Mouse (Mus musculus) large intestine, adult 2 months (tissue): ENCODE measurements around the gene Tmem259. TPM values are rescaled to one million over a fixed set of nuclear protein-coding genes. Genes with fewer than 3 reads are reported as not detected.
"Not testable (repeated sequence)": the region's sequence is repeated elsewhere in the genome, so short reads cannot be mapped to it uniquely, and the experiment has no call there.

Experiments used
- DNase-seq: peaks from one replicate; pipeline ENCODE4 v3.0.0-alpha.2; 2012; ENCODE audit warnings: low read depth, low spot score
- WGBS: fragments of 180-500 bp; shearing (Covaris S2); methylation state at CpG from one replicate; pipeline ENCODE4 v1.1.7; 2018; 5-methylcytosine and 5-hydroxymethylcytosine counted together
- polyA plus RNA-seq: library from polyadenylated mRNA; depleted of rRNA; stranded (reverse); fragments of >200 nt; gene quantifications from 2 replicates; pipeline ENCODE4 v1.2.3, GENCODE M21; 2012

Tmem259 gene
- polyA plus RNA-seq, 1 experiment: 194 TPM

GRCm38 (mm10) chr10:79972831-79973230, 11.3 kb downstream of the Tmem259 start:
- 44% methylated on average over 14 of the region's 14 CpGs for WGBS
- no peak for DNase-seq

GRCm38 (mm10) chr10:79971183-79971497, 13.0 kb downstream of the Tmem259 start:
- 9% methylated on average over 21 of the region's 21 CpGs for WGBS
- no peak for DNase-seq

GRCm38 (mm10) chr10:79970415-79971182, 13.5 kb downstream of the Tmem259 start, which contains the start of gene Grin3b:
Gene Grin3b, plus strand, starts transcription at chr10:79970715.
- DNase-seq: no peak
- 6% methylated on average over 47 of the region's 47 CpGs for WGBS

- 38% methylated on average over 3 of the region's 3 CpGs for WGBS
- DNase-seq: no peak
Measured at GRCm38 (mm10) chr10:79969124-79969568, 15.0 kb downstream of the Tmem259 start.

- no peak for DNase-seq
- 88% methylated on average over 1 of the region's 1 CpGs for WGBS
Measured at GRCm38 (mm10) chr10:79968181-79968580, 15.9 kb downstream of the Tmem259 start.

GRCm38 (mm10) chr10:79966886-79967400, 17.2 kb downstream of the Tmem259 start:
- DNase-seq: no peak
- 86% methylated on average over 5 of the region's 5 CpGs for WGBS

- no peak for DNase-seq
Measured at GRCm38 (mm10) chr10:79965325-79965724, 18.8 kb downstream of the Tmem259 start.

GRCm38 (mm10) chr10:79964727-79965126, 19.4 kb downstream of the Tmem259 start:
- DNase-seq: no peak
- 93% methylated on average over 7 of the region's 7 CpGs for WGBS

More at GRCm38 (mm10) chr10:79965325-79965724, 18.8 kb downstream of the Tmem259 start:
- WGBS: 86% methylated on average over 5 of the region's 5 CpGs

GRCm38 (mm10) chr10:79960671-79961294, 23.3 kb downstream of the Tmem259 start:
- 7% methylated on average over 10 of the region's 10 CpGs for WGBS
- DNase-seq: no peak

- WGBS: under 1% methylated on average over 61 of the region's 61 CpGs
- peak; percentile 98 for DNase-seq
Measured at GRCm38 (mm10) chr10:79959847-79960601, 24.1 kb downstream of the Tmem259 start, which contains the start of gene Wdr18. Gene Wdr18, plus strand, starts transcription at chr10:79960152.

GRCm38 (mm10) chr10:79959412-79959811, 24.7 kb downstream of the Tmem259 start:
- WGBS: 5% methylated on average over 10 of the region's 10 CpGs
- not testable (repeated sequence) for DNase-seq

GRCm38 (mm10) chr10:79958140-79958816, 25.9 kb downstream of the Tmem259 start:
- WGBS: 7% methylated on average over 21 of the region's 21 CpGs
- no peak for DNase-seq

GRCm38 (mm10) chr10:79956643-79957154, 27.4 kb downstream of the Tmem259 start:
- 65% methylated on average over 4 of the region's 4 CpGs for WGBS
- DNase-seq: no peak

- DNase-seq: no peak
- WGBS: 86% methylated on average over 9 of the region's 9 CpGs
Measured at GRCm38 (mm10) chr10:79955691-79956090, 28.4 kb downstream of the Tmem259 start.

GRCm38 (mm10) chr10:79953946-79954345, 30.2 kb downstream of the Tmem259 start:
- WGBS: 81% methylated on average over 6 of the region's 6 CpGs
- DNase-seq: no peak

GRCm38 (mm10) chr10:79950661-79951060, 33.5 kb downstream of the Tmem259 start:
- DNase-seq: no peak
- 88% methylated on average over 18 of the region's 18 CpGs for WGBS

- no peak for DNase-seq
- WGBS: 92% methylated on average over 4 of the region's 4 CpGs
Measured at GRCm38 (mm10) chr10:79949873-79950272, 34.3 kb downstream of the Tmem259 start.

GRCm38 (mm10) chr10:79947502-79947901, 36.6 kb downstream of the Tmem259 start:
- DNase-seq: no peak
- WGBS: 87% methylated on average over 6 of the region's 6 CpGs

- DNase-seq: no peak
- 54% methylated on average over 7 of the region's 7 CpGs for WGBS
Measured at GRCm38 (mm10) chr10:79946752-79947322, 37.3 kb downstream of the Tmem259 start.
